Mouse (Mus musculus) adrenal gland, postnatal 4 days (tissue): ENCODE measurements around the gene Gldc. TPM values are rescaled to one million over a fixed set of nuclear protein-coding genes. Genes with fewer than 3 reads are reported as not detected.

Source experiments
- DNase-seq, 2 experiments: peaks; one replicate each; pipeline ENCODE4 v3.0.0; 2021 to 2022; ENCODE audit warnings: low spot score in 2 of 2, mixed read lengths in 2 of 2
- total RNA-seq, 2 experiments: library from RNA; stranded (reverse); gene quantifications; 2 replicates each; pipeline ENCODE4 v1.2.3; 2021

Gldc gene
- total RNA-seq, 2 experiments from 2014 or later, result 2.2 to 7.9 TPM

DNA sequence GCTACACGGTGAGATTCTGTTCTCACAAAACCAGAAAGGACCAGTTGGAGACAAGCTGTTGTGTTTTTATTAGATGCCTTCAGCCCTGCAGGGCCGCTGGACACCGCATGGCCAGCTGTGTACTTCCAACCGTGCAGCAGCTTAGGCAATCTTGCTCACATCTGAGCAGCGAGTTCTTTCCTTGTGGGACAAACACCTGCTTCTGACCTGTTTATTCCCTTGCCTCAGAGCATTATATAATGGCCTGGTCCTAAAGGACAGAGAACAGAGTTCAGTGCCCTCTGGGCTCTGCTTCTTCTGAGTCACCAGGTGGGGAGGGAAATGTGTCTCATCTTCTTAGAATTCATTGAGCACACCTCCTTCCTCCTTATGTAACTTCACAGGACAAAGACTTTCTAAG, 12.4 kb downstream of the Gldc start:
- DNase-seq, result no peak

DNA sequence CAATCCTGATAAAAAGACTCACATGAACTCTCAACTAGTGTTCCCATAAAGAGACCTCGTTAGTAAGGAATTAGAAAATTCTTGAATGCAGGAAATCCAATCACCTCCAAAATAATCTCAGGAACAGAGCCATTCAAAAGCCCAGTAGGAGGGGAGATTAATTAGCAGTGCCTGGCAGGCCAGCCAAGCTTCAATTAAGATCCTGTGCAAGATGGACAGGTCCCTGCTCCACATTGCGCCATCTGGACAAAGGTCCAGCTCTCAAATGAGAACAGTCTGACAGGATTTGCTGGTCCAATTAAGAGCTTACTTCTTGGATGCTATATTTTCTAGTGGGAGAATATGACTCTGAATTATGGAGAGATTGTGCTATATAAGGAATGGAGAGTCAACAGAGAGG, 15.2 kb downstream of the Gldc start:
- DNase-seq, result no peak

DNA sequence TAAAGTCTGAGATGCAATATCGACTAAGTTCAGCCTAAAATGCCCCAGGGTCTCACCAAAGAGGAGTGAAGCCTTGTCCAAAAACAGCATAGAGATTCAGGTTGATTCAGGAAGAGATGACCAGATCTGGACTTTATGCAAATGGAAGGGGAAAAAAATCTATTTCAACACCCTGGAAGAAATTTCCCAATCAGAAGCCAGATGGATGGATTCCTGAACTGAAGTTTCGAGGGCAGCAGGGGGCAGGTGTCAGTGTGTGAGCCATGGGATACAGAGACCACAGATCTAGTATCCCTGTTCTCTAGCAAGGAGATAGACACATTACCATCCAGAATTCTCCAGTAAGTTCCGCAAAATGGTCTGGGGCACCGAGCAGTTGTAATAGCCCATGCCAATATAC, 17.0 kb downstream of the Gldc start:
- no peak for DNase-seq

DNA sequence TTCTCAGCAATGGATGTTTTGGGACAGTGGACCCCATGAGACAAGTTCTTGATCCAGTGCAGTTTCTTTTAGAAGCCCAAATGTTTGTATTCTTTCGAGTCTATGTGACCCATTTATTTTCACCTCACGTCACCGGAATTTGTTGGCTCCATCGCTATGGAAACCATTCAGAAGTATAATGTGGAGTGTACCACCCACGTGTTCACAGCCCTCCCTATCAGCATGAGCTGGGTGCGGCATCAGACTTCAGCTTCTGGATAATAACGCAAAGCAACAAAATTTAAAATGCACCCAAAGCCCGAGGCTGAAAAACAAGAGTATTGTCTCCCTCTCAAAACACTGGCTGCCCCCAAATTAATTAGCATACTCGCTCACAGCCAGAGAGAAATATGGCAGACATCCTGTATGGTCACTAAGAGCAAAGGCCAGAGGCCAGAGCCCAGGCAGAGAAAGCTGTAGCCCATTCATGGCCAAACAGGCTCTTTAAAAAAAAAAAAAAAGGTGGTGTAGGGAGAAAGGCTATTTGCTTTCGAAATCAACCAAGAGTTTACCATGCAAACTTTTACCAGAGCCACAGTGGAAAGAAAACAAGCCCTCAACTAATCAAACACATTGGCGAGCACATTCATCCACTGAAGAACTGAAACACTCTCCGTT, 18.1 kb downstream of the Gldc start:
- no peak for DNase-seq

DNA sequence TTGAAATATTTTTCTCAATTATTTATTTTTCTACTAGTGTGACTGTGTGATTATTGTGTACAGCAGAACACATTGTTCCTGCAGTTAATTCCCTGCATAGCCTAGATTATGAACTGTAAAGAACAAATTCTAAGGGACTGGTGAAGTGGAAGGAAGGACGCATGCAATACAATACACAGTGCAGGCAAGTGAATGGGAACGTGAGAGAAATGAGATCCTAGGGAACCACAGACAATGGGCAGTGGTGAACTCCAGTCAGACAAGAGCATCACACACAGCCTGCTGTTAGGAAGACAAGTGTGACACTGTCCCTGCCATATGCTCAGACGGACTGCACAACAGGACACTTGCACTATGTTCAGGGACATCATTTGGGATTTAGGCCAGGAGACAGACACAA, 21.5 kb downstream of the Gldc start:
- DNase-seq, result no peak

DNA sequence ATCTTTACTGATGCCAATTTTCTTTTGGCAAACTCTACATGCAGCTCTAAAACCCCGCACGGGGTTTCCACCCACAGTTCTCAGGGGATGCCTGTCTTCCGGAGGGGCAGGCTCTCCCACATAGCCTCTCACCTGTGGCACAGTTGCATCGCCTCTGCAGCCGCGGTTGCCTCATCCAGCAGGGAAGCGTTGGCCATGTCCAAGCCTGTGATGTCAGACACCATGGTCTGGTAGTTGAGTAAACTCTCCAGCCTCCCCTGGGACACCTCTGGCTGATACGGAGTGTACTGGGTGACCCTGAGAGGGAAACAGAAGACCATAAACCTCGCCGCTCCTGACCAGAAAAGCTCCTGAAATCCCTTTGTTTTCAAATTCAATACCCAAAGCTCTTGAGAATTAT, 23.9 kb downstream of the Gldc start:
- DNase-seq, result no peak

DNA sequence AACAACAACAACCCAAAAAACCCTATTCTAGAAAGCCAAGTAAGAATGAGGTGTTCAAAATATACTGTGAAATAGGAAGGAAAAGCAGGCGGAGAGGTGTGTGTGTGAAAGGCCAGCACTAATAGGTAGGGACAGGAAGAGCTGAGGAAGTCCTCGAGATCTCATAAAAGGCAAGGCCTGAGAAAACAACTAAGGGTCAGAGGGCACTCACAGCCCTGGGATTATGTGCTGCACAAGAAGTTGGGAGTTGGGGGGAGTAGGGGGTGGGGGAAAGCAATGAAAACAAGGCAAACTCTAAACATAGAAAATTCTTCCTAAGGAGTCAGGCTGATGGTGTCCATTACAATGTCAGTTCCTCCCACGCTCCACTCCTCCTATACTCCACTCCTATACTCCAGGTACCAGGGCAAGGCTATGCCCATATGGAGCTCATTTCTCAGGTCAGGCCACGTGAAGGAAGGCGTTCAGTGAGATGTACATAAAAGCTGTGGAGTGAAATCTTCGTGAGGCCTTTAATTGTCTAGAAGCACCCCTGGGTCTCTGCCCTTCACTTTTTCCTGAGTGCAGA, 25.9 kb downstream of the Gldc start:
- DNase-seq, result no peak

DNA sequence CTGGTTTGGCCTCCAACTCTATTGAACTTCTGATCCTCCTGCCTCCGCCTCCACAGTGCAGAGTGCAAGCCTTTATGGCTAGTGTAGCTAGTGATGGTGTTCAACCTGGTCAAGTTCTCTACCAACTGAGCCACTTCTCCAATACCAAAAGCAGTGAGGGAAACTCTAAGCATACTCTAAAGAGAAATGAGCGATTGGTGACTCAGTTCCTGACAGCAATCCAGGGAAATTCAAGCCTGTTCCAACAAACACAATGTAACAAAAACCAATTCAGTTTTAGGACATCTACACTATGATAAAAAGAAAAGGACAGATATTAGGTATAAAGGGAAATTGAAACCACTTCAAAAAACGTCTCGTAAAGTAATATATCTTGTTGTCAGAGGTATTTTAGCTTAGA, 27.9 kb downstream of the Gldc start:
- DNase-seq, result no peak

DNA sequence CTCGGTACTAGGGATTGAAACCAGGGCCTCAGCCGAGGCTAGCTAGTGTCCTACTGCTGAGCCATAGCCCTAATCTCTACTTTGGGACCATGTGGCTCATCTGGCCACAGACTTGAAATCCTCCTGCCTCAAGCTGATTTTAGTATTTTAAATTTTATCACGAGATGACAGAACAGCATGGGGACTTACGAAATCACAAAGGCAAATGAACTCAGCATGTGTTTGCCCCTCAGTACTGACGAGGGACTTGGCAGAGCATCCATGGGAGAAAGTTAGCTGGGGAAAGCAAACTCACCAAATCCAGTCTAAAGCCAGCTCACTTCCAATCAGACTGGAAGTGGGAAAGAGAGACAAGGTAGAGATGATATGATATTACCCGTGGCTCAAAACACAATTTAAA, 28.5 kb downstream of the Gldc start:
- DNase-seq, result no peak

DNA sequence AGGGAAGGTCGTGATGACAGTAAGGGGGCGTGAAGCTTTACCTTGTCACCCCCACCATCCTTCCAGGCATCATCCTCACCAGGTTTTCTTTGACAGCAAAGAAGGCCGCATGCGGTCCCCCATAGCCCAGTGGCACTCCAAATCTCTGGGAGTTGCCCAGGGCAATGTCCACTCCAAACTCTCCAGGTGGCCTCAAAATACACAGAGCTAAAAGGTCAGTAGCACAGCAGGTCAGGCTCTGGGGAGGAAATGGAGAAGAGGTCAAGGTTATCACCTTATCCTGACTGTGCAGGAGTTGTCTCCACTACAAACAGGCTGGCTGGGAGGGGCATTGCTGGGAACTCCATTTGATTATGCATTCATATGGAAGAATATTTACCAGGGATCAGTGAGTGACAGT, 30.1 kb downstream of the Gldc start:
- DNase-seq, result no peak

DNA sequence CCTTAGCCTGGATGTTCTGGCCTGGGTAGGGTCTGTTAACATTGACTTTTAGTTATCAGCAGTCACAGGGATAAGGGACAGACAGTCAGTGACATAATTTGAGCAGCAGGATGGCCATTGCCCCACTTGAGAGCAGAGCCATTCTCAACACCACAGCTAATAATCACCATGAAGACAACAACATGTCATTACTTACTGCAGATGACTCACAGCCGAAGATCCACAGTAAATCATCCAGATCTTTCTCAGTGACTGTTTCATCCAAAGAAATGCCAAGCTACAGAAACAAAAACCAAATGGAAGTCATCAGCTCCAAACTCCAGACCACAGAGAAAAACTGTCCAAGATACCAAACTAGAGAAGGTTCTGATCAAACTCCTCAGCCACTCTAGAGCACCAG, 38.9 kb downstream of the Gldc start:
- no peak for DNase-seq

DNA sequence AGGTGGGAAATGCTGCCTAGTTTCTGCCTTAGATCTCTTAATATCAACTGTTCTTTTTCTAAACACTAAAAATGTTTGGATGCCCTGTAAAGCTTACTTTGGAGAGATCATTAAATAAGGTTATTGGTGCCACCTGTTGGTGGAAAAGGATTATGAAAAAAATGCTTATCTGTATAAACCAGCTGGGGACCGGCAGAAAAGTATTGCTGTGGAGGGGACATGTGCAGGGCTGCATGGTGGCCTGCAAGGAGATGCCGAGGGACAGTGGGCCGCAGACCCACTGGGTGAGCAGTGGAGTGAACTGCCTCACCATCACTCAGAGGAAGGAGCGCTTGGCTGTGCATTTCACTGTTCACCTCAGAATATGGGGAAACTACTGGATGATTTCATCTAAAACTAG, 47.1 kb downstream of the Gldc start:
- no peak for DNase-seq

DNA sequence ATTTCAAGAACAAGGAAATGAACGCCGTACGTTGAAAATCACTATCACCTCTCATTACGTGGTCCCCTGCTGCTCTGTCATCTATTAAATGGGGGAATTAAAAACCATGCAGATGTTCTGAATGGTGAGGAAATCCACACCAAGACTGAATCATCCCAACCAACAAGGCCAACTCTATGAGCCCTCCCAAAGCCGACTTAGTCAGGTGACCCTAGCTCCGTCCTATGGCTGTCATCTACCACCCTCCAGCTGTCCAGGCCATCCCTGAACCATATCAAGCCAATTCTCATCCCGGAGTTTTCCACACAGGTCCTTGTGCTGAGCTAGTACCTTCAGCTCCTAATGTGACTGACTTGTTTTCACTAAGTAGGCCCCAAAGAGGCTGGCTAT, 49.6 kb downstream of the Gldc start:
- DNase-seq, result no peak

DNA sequence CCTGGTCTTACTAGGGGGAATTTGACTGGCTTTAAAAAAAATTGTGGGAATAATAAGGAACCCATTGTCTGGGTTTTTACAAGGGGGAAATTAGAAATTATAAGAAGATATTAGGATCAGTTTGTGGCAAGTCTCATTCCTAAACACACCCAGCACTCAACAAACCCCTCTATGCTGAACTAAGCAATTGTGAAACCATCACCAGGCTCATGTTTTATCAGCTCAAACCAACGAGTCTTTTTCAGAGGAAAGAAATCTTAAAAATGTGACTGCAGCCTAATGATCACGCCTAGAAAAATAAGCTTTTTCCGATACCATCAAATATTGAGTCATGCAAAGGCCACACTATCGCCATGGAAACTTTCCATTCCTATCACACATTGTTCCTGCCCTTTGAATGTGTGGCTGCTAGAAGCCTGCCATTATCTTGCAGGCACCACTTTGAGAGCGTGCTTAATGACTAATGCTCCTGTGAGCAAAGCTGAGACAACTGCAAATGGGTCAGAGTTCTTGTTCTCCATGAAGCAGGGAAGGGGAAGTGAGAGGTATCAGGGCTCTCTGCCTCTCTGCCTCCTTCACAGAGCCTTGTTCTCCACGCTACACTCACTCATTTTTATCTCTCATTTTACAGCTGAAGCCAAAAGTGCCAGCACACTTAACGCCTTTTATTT, 50.1 kb downstream of the Gldc start:
- no peak for DNase-seq

DNA sequence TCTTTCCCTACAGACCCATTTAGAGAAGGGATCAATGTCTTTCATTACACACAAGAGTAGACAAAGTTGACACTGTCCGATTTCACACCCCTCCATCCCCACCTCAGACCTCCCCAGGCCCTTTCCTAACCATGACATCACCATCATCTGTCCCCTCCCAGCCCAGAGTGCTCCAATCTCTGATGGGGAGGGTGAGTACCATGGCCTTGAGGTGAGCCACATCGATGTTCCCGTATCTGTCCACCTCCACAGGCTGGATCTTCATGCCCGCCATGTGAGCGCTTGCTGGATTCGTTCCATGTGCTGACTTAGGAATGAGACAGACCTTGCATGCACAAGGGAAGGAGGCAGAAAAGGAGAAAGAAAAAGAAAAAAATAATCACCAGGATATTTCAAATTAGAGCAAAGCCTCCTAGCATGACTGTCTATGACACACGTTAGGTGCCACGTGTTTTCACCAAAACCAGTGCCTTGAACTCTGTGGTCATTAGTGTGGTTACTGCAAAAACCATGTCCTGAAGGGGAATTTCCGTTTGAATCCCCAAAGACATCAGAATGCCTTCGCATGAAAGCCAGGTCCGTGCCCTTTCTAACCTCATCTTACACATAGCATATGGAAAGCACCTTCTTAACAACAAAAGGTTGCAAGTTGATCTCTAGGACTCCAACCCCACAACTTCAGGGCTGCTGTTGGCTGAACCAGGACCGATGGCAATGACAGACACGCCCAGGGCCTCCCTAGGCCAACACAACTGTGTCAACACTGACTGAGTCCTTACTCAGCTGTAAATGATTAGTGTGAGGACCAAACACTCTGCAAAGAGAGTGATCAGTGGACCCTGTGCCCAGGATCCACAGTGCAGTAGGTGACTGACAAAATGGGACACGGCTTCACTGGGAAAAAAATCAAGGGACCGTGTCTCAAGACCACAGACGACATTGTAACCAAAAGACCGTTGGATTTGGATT, 56.6 kb downstream of the Gldc start:
- DNase-seq, result no peak

DNA sequence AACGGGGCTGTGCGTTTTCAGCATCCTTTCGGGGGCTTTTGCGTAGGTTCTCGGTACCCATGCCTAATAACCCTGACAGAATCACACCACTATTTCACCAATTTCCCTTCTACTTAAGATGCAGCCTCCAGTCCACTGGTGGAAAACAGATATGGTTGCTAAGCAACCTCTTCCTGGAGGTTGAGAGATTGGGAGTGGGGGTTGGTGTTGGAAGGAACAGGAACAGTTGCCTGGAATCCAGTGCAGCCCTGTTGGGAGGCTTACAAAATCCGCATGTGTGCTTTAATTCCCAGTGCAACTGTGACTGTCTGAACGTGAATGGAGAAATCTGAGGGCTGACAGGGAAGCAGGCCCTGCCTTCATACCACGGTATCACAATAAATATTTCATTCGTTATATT, 57.5 kb downstream of the Gldc start:
- DNase-seq, result no peak

DNA sequence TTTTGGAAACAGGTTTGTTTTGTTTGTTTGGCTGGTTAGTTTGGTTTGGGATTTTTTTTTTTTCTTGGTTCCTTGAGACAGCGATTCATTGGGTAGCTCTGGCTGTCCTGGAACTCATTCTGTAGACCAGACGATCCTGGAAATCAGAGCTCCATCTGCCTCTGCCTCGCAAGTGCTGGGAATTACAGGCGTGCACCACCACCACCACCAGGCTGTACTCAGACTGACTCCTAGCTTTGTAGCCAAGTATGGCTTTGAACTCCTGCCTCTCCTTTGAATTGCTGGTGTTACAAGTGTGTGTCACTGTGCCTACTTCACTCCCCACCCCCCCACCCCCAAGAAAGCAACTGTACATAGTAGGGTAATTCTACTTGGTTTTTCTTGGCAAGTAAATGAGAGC, 58.0 kb downstream of the Gldc start:
- DNase-seq, result no peak

DNA sequence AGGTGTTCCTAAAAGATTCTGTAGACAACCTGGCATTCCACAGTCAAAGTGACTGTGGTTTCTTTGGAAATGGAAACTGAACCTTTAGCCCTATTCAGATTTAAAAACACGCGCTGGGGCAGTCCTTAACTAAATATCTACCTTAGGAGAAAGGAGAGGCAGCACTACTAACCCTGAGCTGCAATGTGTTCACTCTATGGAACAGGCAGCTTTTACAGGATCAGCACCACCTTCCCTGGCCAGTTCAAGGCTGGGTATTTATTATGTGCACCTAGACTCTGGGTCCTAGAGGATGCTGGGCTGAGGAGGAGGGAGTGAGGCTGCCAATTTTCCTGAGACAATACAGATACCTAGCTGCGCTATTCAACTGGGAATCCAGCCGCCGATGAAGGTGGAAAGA, 59.6 kb downstream of the Gldc start:
- DNase-seq, result no peak

DNA sequence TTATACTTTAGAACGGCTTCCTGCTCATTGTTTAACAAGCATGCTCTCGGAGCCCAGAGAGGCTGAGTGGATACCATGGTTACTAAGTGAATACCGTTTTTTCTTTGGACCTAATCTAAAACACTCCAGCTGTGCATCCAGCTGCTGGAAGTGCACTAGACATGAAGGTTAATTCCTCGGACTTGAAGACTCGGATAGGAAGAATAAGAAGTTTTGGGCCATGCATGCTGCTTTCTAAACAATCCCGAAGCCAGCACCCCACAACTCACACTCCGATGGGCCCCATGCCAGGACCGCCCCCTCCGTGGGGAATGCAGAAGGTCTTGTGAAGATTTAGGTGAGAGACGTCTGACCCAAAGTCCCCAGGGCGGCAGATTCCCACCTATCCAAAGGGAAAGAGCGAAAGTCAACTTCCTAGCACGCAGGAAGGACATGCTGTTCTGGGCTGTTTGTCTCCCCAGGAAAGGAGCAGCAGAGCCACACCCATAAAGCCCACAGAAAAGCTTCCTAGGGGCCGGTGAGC, 60.2 kb downstream of the Gldc start:
- no peak for DNase-seq

DNA sequence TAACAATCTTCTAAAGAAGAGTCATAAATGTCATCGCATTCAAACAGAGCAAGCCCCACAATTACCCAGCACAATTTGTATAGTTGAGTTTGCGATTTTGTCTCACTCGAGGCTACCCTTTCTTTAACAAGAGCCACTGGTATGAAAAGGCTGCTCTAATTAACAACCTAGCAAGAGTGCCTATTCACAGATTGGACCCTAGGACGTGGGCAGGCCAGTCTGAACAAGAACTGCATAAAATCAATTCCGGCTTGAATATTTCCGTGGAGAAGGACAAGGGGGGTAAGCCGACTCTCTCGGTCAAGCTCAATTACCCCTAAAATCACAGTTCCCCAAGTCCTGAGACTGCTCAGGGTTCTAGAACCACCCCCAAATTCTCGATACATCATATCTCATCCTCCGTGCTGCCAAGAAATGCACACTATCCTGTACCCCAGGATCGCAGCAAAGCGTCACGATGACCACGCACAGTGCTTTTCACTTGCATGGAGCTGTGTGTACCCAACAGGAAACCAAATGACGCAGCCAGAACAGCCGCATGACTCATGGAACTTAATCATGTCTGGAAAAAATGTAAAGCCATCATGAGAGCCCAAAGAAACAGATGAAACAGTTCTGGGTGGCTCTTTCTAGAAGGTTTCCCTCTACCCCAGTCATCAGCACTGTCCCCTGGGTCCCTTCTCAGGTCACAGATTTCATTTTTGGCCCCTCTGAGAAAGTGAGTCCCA, 62.1 kb downstream of the Gldc start:
- DNase-seq, result no peak

DNA sequence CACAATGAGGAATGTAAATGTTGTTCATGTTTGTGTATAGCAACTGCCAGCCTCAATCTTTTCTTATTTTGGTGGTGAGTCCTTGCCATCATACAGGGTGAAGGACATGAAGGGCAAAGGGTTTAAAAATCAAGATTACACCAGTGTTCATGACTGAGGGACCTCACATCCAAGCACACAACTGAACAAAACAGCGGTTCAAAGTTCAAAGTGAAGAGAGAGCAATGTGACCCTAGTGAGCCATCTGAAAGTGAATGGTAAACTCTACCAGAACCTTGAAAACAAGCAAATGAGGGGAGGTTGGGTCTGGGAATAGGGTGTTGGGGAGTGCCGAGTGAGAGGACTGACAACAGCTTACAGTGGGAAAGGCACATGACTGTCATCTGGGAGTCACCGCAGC, 63.8 kb downstream of the Gldc start:
- DNase-seq, result no peak
